Mouse (Mus musculus): ENCODE data around the gene Rngtt. TPM values are rescaled to one million over a fixed set of nuclear protein-coding genes. Genes with fewer than 3 reads are reported as not detected.

Rngtt gene
- total and polyA plus RNA-seq, 3 experiments, result 2.9 to 10.9 (median 8.9) TPM

DNA sequence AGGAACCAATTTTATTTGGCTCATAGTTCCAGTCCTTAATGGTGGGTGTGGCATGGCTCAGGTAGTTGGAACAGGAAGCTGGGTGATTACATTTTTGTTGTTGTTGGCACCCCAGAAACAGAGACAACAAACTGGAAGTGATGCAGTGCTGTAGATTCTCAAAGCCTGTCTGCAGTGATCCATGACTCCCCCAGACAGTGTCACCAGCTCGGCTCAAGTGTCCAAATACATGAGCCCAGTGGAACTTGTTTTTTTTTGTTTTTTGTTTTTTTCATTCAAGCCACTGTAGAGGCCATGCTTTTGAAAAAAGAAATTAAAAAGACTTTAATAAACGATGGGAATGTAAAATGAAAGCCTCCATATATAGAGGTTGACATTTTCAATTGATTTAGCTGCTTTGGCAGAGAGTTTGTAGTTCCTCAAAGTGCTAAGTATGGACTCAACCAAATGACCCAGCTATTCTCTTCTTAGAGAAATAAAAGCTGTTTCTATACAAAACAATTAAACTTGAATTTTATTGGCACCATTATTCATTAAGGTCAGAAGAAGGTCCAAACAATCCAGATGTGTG lies 95.7 kb downstream of the Rngtt start:
- Histone ChIP-seq H3K79me2 (replicated peaks; ENCODE audit: control insufficient read depth, insufficient read depth, low read length) (no peaks in the 10 kb centered on the region), H3K4me3 (no peak overlapping the region), H3K9ac (ENCODE audit: low read depth, low read length) (no peak overlapping the region), H3K27ac (no peak overlapping the region), H3K4me1 (ENCODE audit: control insufficient read depth, insufficient read depth, low read length) (no peaks in the 10 kb centered on the region), H3K36me3 (ENCODE audit: control insufficient read depth, insufficient read depth, low read length) (no peaks in the 10 kb centered on the region), H3K27me3 (ENCODE audit: control insufficient read depth, insufficient read depth, low read length) (no peaks in the 10 kb centered on the region)
- 67% methylated on average over 2 of the region's 2 CpGs for WGBS
- intact Hi-C loops (cut with DNase I), result no loop called here
- TF ChIP-seq EP300 (IDR thresholded peaks at IDR 0.05; ENCODE audit: insufficient read depth, low read depth, low read length), result no peak
- TF ChIP-seq POLR2A (IDR thresholded peaks at IDR 0.05; ENCODE audit: insufficient read depth, low read depth, low read length), result no peak
- no peak for TF ChIP-seq CTCF (IDR thresholded peaks at IDR 0.05)
- no peak for DNase-seq

DNA sequence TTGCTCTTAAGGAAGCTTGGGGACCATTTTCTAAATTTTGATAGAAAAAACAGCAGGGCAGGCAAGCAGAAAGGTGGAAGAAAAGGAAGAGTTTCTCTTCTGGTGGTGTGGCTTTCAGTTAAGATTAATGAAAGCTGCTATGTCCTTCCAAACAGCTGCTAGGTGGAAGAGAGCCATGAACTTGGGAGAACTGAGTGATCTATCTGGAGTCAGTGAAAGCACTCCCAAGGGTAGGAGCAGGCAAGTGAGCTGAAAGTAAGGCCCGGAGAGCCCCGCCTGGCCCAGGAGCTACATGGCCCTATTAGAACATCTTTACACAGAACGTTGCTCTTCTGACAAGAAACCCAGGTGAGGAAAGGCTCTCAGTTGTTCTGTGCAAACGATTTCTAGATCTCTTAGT lies 103.7 kb downstream of the Rngtt start:
- Histone ChIP-seq H3K27me3 (ENCODE audit: control insufficient read depth, insufficient read depth, low read length) (no peaks in the 10 kb centered on the region), H3K9ac (ENCODE audit: low read depth, low read length) (no peak overlapping the region), H3K4me1 (ENCODE audit: control insufficient read depth, insufficient read depth, low read length) (no peaks in the 10 kb centered on the region; the same call in 1 of the 2 replicates), H3K27ac (no peak overlapping the region), H3K79me2 (replicated peaks; ENCODE audit: control insufficient read depth, insufficient read depth, low read length) (no peaks in the 10 kb centered on the region), H3K4me3 (no peak overlapping the region), H3K36me3 (ENCODE audit: control insufficient read depth, insufficient read depth, low read length) (no peaks in the 10 kb centered on the region)
- intact Hi-C loops (cut with DNase I), result no loop called here
- 73% methylated on average over 4 of the region's 4 CpGs for WGBS
- peak; percentile 29 to 47 for DNase-seq
- no peak for TF ChIP-seq EP300 (IDR thresholded peaks at IDR 0.05; ENCODE audit: insufficient read depth, low read depth, low read length)
- no peak for TF ChIP-seq POLR2A (IDR thresholded peaks at IDR 0.05; ENCODE audit: insufficient read depth, low read depth, low read length)

DNA sequence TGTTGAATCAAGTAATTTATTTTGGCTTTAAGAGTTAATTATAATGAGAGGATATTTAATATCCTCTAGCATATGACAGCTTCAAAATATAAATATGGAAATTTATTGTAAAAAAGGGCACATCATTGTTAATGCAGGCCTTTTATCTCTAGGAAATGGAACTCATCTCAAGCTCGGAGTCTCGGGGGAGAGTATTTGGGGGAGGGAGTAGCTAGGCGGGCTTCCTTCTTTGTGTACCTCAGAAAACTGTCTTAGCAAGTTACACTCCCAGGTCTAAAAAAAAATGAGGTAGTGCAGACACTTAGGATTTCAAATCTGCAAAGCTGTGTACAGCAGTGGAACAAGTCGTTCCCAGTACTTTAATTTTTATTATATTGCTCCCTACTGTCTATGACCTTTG lies 104.7 kb downstream of the Rngtt start:
- WGBS, result 65% methylated on average over 4 of the region's 4 CpGs
- no peaks in the 10 kb centered on the region for H3K79me2 ChIP-seq (replicated peaks; ENCODE audit: control insufficient read depth, insufficient read depth, low read length)
- no peak for DNase-seq
- H3K9ac ChIP-seq (ENCODE audit: low read depth, low read length), result no peak overlapping the region
- H3K27ac ChIP-seq, result no peak overlapping the region
- H3K4me1 ChIP-seq (ENCODE audit: control insufficient read depth, insufficient read depth, low read length), result no peaks in the 10 kb centered on the region; the same call in 1 of the 2 replicates
- H3K36me3 ChIP-seq (ENCODE audit: control insufficient read depth, insufficient read depth, low read length), result no peaks in the 10 kb centered on the region
- intact Hi-C loops (cut with DNase I), result no loop called here
- H3K4me3 ChIP-seq, result no peak overlapping the region
- TF ChIP-seq CTCF (IDR thresholded peaks at IDR 0.05), result no peak
- TF ChIP-seq POLR2A (IDR thresholded peaks at IDR 0.05; ENCODE audit: insufficient read depth, low read depth, low read length), result no peak
- no peak for TF ChIP-seq EP300 (IDR thresholded peaks at IDR 0.05; ENCODE audit: insufficient read depth, low read depth, low read length)
- H3K27me3 ChIP-seq (ENCODE audit: control insufficient read depth, insufficient read depth, low read length), result no peaks in the 10 kb centered on the region

DNA sequence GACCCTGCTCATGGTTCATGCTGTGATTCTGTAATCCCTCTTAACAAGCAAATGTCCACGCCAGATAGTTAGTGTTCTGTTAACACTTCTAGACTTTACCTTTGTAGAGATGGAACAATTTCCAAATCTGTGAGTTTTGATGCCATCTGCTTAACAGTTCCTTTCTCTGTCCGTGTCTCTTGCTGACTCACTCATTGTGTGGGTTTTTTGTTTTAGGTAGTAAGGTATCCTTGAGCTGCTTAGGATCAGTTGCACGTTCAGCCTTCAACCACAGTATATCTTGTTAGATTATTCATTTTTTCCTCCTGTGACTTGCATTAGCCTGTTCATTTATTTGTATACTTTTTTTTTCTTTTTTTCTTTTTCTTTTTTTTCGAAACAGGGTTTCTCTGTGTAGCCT lies 107.3 kb downstream of the Rngtt start:
- no peaks in the 10 kb centered on the region for H3K36me3 ChIP-seq (ENCODE audit: control insufficient read depth, insufficient read depth, low read length)
- no peak for DNase-seq
- H3K4me1 ChIP-seq (ENCODE audit: control insufficient read depth, insufficient read depth, low read length), result no peaks in the 10 kb centered on the region; the same call in 1 of the 2 replicates
- 84% methylated on average over 4 of the region's 4 CpGs for WGBS
- intact Hi-C loops (cut with DNase I), result no loop called here
- no peak for TF ChIP-seq POLR2A (IDR thresholded peaks at IDR 0.05; ENCODE audit: insufficient read depth, low read depth, low read length)
- TF ChIP-seq CTCF (IDR thresholded peaks at IDR 0.05), result no peak
- no peak overlapping the region for H3K27ac ChIP-seq
- H3K79me2 ChIP-seq (replicated peaks; ENCODE audit: control insufficient read depth, insufficient read depth, low read length), result no peaks in the 10 kb centered on the region
- no peaks in the 10 kb centered on the region for H3K27me3 ChIP-seq (ENCODE audit: control insufficient read depth, insufficient read depth, low read length)
- H3K4me3 ChIP-seq, result no peak overlapping the region
- no peak overlapping the region for H3K9ac ChIP-seq (ENCODE audit: low read depth, low read length)

DNA sequence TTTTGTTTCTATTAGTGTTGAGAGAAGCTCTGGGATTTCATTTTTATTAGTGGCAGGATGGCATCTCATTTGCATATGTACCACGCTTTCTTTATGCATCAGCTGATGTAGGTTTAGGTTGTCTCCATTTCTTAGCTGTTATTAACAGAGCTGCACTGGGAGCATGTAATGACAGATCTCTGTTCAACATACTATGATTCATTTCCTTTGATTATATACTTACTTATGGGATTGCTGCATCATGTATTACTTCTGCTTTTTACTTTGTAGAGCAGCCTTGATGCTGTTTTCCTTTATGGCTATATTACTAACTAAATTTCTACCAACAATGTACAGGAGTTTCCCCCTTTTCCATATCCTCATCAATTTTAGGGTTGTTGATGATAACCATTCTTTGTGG lies 109.5 kb downstream of the Rngtt start:
- Histone ChIP-seq H3K4me3 (no peak overlapping the region), H3K27ac (no peak overlapping the region), H3K79me2 (replicated peaks; ENCODE audit: control insufficient read depth, insufficient read depth, low read length) (no peaks in the 10 kb centered on the region), H3K4me1 (ENCODE audit: control insufficient read depth, insufficient read depth, low read length) (no peaks in the 10 kb centered on the region), H3K36me3 (ENCODE audit: control insufficient read depth, insufficient read depth, low read length) (no peaks in the 10 kb centered on the region), H3K9ac (ENCODE audit: low read depth, low read length) (no peak overlapping the region), H3K27me3 (ENCODE audit: control insufficient read depth, insufficient read depth, low read length) (no peaks in the 10 kb centered on the region)
- no peak for DNase-seq
- 95% methylated on average over 1 of the region's 1 CpGs for WGBS
- TF ChIP-seq EP300 (IDR thresholded peaks at IDR 0.05; ENCODE audit: insufficient read depth, low read depth, low read length) (no peak), CTCF (IDR thresholded peaks at IDR 0.05) (no peak), POLR2A (IDR thresholded peaks at IDR 0.05; ENCODE audit: insufficient read depth, low read depth, low read length) (no peak)
- intact Hi-C loops (cut with DNase I), result no loop called here

DNA sequence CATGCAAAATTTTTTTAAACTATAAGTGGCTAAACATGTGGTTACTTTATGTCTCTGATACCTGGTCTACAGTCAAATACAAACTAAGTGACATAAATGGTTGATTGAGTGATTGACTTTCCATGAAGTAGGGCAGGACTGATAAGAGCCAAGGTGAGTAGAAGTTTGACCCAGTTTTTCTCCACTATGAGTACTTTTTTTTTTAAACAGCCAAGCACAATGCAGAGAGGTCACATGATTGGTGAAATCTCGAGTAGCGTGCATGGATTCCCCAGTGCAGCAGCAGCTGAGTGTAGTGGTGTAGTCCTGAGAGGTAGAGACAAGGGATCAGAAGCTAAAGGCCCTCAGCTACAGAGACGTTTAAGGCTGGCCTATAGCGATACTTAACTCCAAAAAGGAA lies 118.7 kb downstream of the Rngtt start:
- intact Hi-C loops (cut with DNase I), result no loop called here
- H3K4me1 ChIP-seq (ENCODE audit: control insufficient read depth, insufficient read depth, low read length), result no peaks in the 10 kb centered on the region
- no peaks in the 10 kb centered on the region for H3K27me3 ChIP-seq (ENCODE audit: control insufficient read depth, insufficient read depth, low read length)
- H3K36me3 ChIP-seq (ENCODE audit: control insufficient read depth, insufficient read depth, low read length), result no peaks in the 10 kb centered on the region
- no peak overlapping the region for H3K9ac ChIP-seq (ENCODE audit: low read depth, low read length)
- TF ChIP-seq EP300 (IDR thresholded peaks at IDR 0.05; ENCODE audit: insufficient read depth, low read depth, low read length), result no peak
- TF ChIP-seq CTCF (IDR thresholded peaks at IDR 0.05), result no peak
- TF ChIP-seq POLR2A (IDR thresholded peaks at IDR 0.05; ENCODE audit: insufficient read depth, low read depth, low read length), result no peak
- no peaks in the 10 kb centered on the region for H3K79me2 ChIP-seq (replicated peaks; ENCODE audit: control insufficient read depth, insufficient read depth, low read length)
- no peak overlapping the region for H3K27ac ChIP-seq
- no peak for DNase-seq
- WGBS, result 64% methylated on average over 4 of the region's 4 CpGs
- no peak overlapping the region for H3K4me3 ChIP-seq
